Mouse (Mus musculus): ENCODE data around the gene Rabgap1. TPM values are rescaled to one million over a fixed set of nuclear protein-coding genes. Genes with fewer than 3 reads are reported as not detected.
A peak's percentile ranks its signal among the peaks of the same experiment; 100 is the strongest.

Rabgap1 gene
- 49.4 and 51.1 TPM in 2 replicates for polyA plus RNA-seq (2015; fragmentation: Nextera tagmentation; extraction: Ambion mirVana)

GRCm38 (mm10) chr2:37442611-37443591, at the start of gene Rabgap1, which contains the start of the genes Zbtb26 and Zbtb6:
Gene Rabgap1 (plus strand): TSS chr2:37443279.
Gene Zbtb26 (minus strand): TSS chr2:37443135.
Gene Zbtb6 (minus strand): TSS chr2:37443171.
- no peaks in the 10 kb centered on the region for H3K36me3 ChIP-seq
- H3K27me3 ChIP-seq (replicated peaks): no peaks in the 10 kb centered on the region
- peak within 1 kb of the TSS; percentile 92 for H3K9ac ChIP-seq (replicated peaks)
- H3K27ac ChIP-seq (replicated peaks): peak within 1 kb of the TSS; percentile 89
- H3K4me3 ChIP-seq (replicated peaks): peak within 1 kb of the TSS; percentile 95
- peak; percentile 98 for ATAC-seq (ENCODE audit: low FRiP score)
- 0% methylated on average over 51 of the region's 51 CpGs for WGBS
- H3K4me1 ChIP-seq: peaks cover 29% of the 10 kb centered on the region
- H3K9me3 ChIP-seq (replicated peaks): no peaks in the 10 kb centered on the region
- peak within 1 kb of the TSS; percentile 63 for H3K4me2 ChIP-seq

- no peak overlapping the region for H3K27ac ChIP-seq (replicated peaks)
- H3K4me1 ChIP-seq: no peaks in the 10 kb centered on the region
- H3K4me3 ChIP-seq (replicated peaks): no peak overlapping the region
- no peak overlapping the region for H3K9ac ChIP-seq (replicated peaks)
- 52% methylated on average over 1 of the region's 1 CpGs for WGBS
- no peak for ATAC-seq (ENCODE audit: low FRiP score)
- no peaks in the 10 kb centered on the region for H3K27me3 ChIP-seq (replicated peaks)
- no peaks in the 10 kb centered on the region for H3K9me3 ChIP-seq (replicated peaks)
- H3K4me2 ChIP-seq: no peak overlapping the region
- peaks cover 34% of the 10 kb centered on the region for H3K36me3 ChIP-seq
Observed at GRCm38 (mm10) chr2:37395539-37395938, 47.5 kb upstream of the Rabgap1 start.

- Histone ChIP-seq H3K36me3 (no peaks in the 10 kb centered on the region), H3K4me1 (peaks cover 17% of the 10 kb centered on the region), H3K27me3 (replicated peaks) (no peaks in the 10 kb centered on the region), H3K9me3 (replicated peaks) (no peaks in the 10 kb centered on the region), H3K9ac (replicated peaks) (peak overlapping the region; percentile 100), H3K4me3 (replicated peaks) (peak overlapping the region; percentile 98), H3K27ac (replicated peaks) (peak overlapping the region; percentile 98), H3K4me2 (peak overlapping the region; percentile 74)
- 10% methylated on average over 3 of the region's 3 CpGs for WGBS
- ATAC-seq (ENCODE audit: low FRiP score): no peak
Observed at GRCm38 (mm10) chr2:37421903-37422302, 21.2 kb upstream of the Rabgap1 start.

GRCm38 (mm10) chr2:37422306-37423304, 20.5 kb upstream of the Rabgap1 start, which contains the start of gene Rc3h2:
Gene Rc3h2 (minus strand): TSS chr2:37422903.
- Histone ChIP-seq H3K27ac (replicated peaks) (peak within 1 kb of the TSS; percentile 98), H3K9me3 (replicated peaks) (no peaks in the 10 kb centered on the region), H3K4me2 (peak within 1 kb of the TSS; percentile 74), H3K27me3 (replicated peaks) (no peaks in the 10 kb centered on the region), H3K4me1 (peaks cover 17% of the 10 kb centered on the region), H3K36me3 (0 out of 2 replicates have a peak, but pooled peaks cover under 1% of the 10 kb centered on the region), H3K4me3 (replicated peaks) (peak within 1 kb of the TSS; percentile 98), H3K9ac (replicated peaks) (peak within 1 kb of the TSS; percentile 100)
- under 1% methylated on average over 70 of the region's 75 CpGs for WGBS
- ATAC-seq (ENCODE audit: low FRiP score): peak; percentile 99

DNA sequence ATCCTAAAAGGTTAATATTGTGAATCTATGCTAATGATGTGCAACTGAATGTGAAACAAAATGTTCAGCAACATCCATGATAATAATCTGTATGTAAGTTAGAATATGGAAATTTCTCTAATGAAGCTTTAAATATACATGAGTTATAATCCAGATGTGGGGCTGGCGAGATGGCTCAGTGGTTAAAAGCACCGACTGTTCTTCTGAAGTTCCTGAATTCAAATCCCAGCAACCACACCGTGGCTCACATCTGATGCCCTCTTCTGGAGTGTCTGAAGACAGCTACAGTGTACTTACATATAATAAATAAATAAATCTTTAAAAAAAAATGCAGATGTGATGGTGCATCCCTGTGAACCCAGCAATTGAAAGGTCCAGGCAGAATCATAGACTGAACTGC, 19.4 kb upstream of the Rabgap1 start:
- Histone ChIP-seq H3K27me3 (replicated peaks) (no peaks in the 10 kb centered on the region), H3K4me1 (peaks cover 17% of the 10 kb centered on the region), H3K9me3 (replicated peaks) (no peaks in the 10 kb centered on the region), H3K4me3 (replicated peaks) (no peak overlapping the region), H3K4me2 (peak overlapping the region; percentile 11; the same call in 1 of the 2 replicates), H3K27ac (replicated peaks) (no peak overlapping the region), H3K36me3 (peaks cover 7% of the 10 kb centered on the region; the same call in 1 of the 2 replicates), H3K9ac (replicated peaks) (no peak overlapping the region)
- ATAC-seq (ENCODE audit: low FRiP score): no peak
- 47% methylated on average over 3 of the region's 3 CpGs for WGBS

DNA sequence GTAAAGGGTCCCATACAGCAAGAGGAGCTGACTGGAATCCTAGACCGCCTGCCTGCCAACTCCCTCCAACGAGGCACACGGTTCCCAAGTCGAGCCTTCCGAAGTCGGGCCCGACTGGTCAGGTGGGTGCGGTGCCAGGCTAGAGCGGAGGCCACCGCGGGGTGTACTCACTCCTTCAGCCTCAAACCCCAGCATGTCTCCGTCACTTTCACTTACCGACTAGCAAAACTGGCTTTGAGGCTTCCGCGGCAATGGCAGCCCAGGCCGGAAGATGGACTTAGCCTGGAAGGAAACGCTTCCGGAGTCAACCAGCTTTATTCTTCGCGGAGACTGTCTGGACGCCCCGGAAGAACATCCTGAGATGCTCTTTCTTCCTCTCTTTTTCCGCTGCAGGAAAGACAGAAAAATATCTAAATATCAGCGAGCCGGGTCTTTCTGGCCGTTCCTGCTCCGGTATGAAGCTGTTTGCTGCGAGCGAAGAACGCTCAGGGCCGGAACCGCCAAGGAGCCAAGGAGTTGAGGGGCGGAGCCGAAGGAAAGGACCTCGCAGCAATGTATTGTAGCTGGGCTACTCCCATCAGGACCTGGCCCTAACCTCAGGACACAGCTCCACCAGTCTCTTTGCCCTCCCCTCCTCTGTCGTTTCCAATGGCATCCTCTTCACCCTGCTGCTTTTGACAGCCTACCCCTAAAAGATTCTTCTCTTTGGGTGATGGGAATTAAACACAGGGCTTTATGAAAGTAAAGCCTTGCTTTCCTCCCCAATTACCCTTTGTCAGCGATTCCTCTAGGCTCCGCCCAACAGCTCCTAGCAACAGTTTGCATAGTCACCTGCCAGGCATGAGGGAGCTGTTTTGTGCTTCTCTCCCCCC, 12.2 kb upstream of the Rabgap1 start:
- Histone ChIP-seq H3K27ac (replicated peaks) (peak overlapping the region; percentile 95), H3K4me1 (peaks cover 16% of the 10 kb centered on the region), H3K9ac (replicated peaks) (peak overlapping the region; percentile 86), H3K36me3 (peaks cover 14% of the 10 kb centered on the region; the same call in 1 of the 2 replicates), H3K27me3 (replicated peaks) (no peaks in the 10 kb centered on the region), H3K4me3 (replicated peaks) (peak overlapping the region; percentile 87), H3K4me2 (peak overlapping the region; percentile 80), H3K9me3 (replicated peaks) (no peaks in the 10 kb centered on the region)
- under 1% methylated on average over 38 of the region's 38 CpGs for WGBS
- ATAC-seq (ENCODE audit: low FRiP score): peak; percentile 95

DNA sequence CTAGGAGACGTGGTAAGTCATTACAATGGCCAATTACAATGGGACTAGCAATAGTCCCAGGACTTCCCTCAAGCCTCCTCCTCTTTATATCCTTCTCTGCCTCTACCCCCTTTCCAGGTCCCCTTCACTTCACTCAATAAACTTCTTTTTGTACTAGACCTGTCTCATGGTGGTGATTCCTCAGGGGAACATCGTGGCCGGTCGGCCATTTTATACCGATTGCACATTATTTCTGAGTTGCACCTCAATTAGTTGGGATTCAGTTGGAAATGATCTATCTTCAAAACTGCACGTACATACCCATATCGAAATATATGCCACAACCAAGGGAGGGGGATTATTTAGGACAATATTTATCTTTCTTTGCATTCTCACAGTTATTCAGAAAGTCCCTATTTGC, 11.5 kb upstream of the Rabgap1 start:
- Histone ChIP-seq H3K9me3 (replicated peaks) (no peaks in the 10 kb centered on the region), H3K27ac (replicated peaks) (peak overlapping the region; percentile 95), H3K27me3 (replicated peaks) (no peaks in the 10 kb centered on the region), H3K9ac (replicated peaks) (peak overlapping the region; percentile 86), H3K4me1 (peaks cover 16% of the 10 kb centered on the region), H3K4me2 (peak overlapping the region; percentile 80), H3K36me3 (peaks cover 21% of the 10 kb centered on the region; the same call in 1 of the 2 replicates), H3K4me3 (replicated peaks) (peak overlapping the region; percentile 87)
- 15% methylated on average over 7 of the region's 7 CpGs for WGBS
- peak; percentile 35 for ATAC-seq (ENCODE audit: low FRiP score)

DNA sequence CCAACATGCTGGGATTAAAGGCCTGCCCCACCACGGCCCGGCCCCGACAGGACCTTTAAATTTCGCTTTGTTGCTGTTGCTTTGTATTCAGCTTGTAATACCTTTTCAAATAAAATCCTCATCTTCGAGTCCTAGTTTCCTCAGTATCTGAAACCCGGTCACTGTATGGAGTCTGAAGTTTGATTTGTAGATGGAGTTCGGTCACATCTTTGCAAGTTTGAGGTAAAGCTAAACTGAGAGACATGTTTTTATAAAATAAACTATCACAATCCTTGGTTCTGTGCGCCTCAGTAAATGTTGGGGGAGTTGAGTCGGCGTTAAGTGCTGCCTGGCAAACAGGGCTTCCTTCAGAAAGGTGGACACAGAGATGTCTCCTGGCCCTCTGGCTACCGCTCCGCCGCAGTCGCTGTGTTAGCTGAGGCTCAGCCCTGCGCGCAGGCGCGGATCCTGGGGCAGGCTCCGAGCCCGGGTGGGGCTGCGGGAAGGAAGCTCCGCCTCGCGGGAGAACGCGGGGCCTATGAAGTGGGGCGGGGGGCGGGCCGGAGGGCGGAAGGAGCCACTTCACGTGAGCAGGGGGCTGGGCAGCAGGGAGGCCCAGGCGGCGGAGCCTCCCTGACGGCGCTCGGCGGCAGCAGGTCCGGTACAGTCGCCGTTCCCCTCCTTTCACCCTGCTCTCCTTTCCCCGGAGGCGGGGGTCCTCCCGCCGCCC, 8.7 kb downstream of the Rabgap1 start:
- peak overlapping the region; percentile 94 for H3K27ac ChIP-seq (replicated peaks)
- no peaks in the 10 kb centered on the region for H3K9me3 ChIP-seq (replicated peaks)
- no peaks in the 10 kb centered on the region for H3K36me3 ChIP-seq
- H3K4me3 ChIP-seq (replicated peaks): peak overlapping the region; percentile 90
- peak overlapping the region; percentile 82 for H3K4me2 ChIP-seq
- peak; percentile 96 for ATAC-seq (ENCODE audit: low FRiP score)
- no peaks in the 10 kb centered on the region for H3K27me3 ChIP-seq (replicated peaks)
- H3K9ac ChIP-seq (replicated peaks): peak overlapping the region; percentile 96
- 8% methylated on average over 41 of the region's 44 CpGs for WGBS
- peaks cover 24% of the 10 kb centered on the region for H3K4me1 ChIP-seq

GRCm38 (mm10) chr2:37452376-37452760, 9.3 kb downstream of the Rabgap1 start:
- under 1% methylated on average over 21 of the region's 24 CpGs for WGBS
- H3K27me3 ChIP-seq (replicated peaks): no peaks in the 10 kb centered on the region
- no peaks in the 10 kb centered on the region for H3K9me3 ChIP-seq (replicated peaks)
- peaks cover 24% of the 10 kb centered on the region for H3K4me1 ChIP-seq
- peak overlapping the region; percentile 94 for H3K27ac ChIP-seq (replicated peaks)
- ATAC-seq (ENCODE audit: low FRiP score): peak; percentile 87
- peak overlapping the region; percentile 96 for H3K9ac ChIP-seq (replicated peaks)
- H3K4me3 ChIP-seq (replicated peaks): peak overlapping the region; percentile 90
- H3K36me3 ChIP-seq: no peaks in the 10 kb centered on the region
- H3K4me2 ChIP-seq: peak overlapping the region; percentile 82

GRCm38 (mm10) chr2:37460707-37461106, 17.6 kb downstream of the Rabgap1 start:
- H3K9ac ChIP-seq (replicated peaks): no peak overlapping the region
- ATAC-seq (ENCODE audit: low FRiP score): no peak
- H3K4me2 ChIP-seq: no peak overlapping the region
- H3K27me3 ChIP-seq (replicated peaks): no peaks in the 10 kb centered on the region
- H3K4me3 ChIP-seq (replicated peaks): no peak overlapping the region
- 93% methylated on average over 4 of the region's 4 CpGs for WGBS
- no peaks in the 10 kb centered on the region for H3K4me1 ChIP-seq
- no peak overlapping the region for H3K27ac ChIP-seq (replicated peaks)
- no peaks in the 10 kb centered on the region for H3K9me3 ChIP-seq (replicated peaks)
- H3K36me3 ChIP-seq: no peaks in the 10 kb centered on the region
